Mouse (Mus musculus) kidney, postnatal 36 days (tissue): Measurements from ENCODE around the gene Gpr35.
"Not testable (repeated sequence)": the region's sequence is repeated elsewhere in the genome, so short reads cannot be mapped to it uniquely, and the experiment has no call there.

ENCODE experiments used
- DNase-seq, 2 experiments: peaks; one replicate each; pipeline ENCODE4 v3.0.0; 2021 to 2022; ENCODE audit warnings: mixed read lengths in 2 of 2

Gpr35 gene

GRCm38 (mm10) chr1:92934182-92934827, 16.4 kb upstream of the Gpr35 start, which contains the start of gene Capn10:
Capn10 (plus strand) TSS chr1:92934376.
- peak; percentile 94 to 97 for DNase-seq

DNA sequence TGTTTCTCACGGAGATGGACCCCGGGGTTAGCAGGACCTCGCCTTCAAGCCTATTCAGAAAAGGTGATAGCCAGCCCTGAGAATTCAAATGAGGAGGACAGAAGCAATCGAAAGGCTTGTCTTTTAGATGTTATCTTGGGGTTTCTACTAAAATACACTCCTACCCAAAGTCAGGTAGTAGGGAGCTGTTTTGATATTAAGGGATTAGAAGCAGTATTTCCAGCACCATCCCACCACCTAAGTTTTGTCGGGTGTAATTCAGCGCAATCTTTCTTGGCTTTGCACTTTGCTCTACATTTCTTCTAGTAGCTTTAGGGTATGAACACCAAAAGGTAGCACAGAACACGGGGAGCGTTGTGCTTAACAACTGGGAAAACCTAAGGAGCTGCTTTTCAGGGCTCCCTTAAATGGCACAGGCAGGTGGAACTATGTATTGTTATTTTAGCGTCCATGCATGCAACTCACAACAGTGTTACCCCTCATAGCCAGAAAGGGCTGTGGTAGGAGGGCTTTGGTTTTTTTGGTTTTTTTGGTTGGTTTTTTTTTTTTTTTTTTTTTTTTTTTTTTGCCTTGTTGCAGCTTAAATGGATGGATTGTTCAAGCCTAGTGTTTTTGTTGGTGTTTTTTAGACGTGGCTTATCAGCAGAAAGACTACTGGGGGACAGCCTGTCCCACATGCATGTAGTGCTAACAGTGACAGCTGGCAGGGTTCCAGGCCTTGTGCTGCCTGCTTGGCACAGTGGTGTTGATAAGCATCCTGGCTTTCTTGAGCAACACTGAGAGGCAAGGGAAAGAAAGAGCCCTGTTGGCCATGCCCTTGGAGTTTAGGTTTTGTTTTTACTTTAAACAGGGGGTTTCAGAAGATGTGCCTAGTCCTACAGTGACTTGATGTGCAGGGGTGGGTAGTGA, 15.4 kb upstream of the Gpr35 start:
- peak; percentile 45 to 74 for DNase-seq

DNA sequence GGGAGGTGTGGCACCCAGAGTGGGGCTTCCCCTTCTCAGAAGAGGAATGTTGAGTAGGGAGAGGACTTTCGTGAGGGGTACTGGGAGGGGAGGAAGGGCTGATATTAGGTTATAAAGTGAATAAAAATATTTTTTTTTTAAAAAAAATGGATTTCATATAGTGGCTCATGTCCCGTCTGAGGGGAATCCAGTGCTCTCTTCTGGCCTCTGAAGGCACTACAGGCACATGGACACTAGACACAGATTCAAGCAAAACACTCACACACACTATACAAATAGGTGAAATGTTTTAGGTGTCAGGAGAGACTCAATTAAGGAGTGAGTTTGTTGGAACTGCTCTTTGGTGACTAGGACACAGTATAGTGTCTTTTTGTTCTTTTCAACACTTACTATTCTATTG, 14.7 kb upstream of the Gpr35 start:
- no peak for DNase-seq

DNA sequence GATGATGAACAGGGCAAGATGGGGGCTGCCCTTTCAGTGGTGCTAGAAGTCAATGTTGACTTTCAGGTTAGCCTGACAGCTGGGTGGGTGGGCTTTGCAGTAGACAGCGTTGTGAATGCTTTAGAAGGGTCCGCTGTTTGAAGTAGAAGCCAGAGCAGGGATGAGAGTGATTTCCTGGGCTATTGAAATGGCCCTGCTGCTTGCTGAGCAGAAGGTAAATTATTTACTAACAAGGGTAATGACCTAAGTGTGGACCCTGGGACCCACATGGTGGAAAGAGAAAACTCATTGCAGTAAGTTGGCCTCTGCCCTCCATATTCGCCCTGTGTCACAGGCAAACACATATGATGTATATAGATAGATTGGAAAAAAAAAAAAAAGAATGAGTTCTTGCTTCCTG, 14.2 kb upstream of the Gpr35 start:
- DNase-seq: peak; percentile 45 to 65

- no peak for DNase-seq
Observed at GRCm38 (mm10) chr1:92937797-92938196, 12.9 kb upstream of the Gpr35 start.

DNA sequence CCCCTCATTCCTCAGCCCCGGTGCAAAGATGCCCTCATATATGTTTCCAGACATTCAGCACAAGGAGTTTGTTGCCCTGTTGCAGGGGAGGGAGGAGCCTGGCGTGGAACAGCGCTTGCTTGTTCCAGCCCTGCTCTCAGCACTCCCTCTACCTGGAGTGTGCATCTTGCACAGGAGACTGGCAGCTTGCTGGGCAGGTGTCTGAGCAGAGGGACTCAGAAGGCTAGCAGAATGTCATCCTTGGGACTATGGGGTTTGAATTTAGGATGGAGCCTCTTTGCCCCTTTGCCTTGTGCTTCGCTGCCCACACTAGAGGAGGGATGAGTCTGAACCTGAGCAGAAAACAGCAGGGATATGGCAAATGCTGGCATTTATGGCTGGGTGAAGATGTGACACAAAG, 10.9 kb upstream of the Gpr35 start:
- DNase-seq: no peak

- no peak for DNase-seq
Observed at GRCm38 (mm10) chr1:92943219-92943989, 7.3 kb upstream of the Gpr35 start.

GRCm38 (mm10) chr1:92947966-92948365, 2.7 kb upstream of the Gpr35 start:
- DNase-seq: no peak

DNA sequence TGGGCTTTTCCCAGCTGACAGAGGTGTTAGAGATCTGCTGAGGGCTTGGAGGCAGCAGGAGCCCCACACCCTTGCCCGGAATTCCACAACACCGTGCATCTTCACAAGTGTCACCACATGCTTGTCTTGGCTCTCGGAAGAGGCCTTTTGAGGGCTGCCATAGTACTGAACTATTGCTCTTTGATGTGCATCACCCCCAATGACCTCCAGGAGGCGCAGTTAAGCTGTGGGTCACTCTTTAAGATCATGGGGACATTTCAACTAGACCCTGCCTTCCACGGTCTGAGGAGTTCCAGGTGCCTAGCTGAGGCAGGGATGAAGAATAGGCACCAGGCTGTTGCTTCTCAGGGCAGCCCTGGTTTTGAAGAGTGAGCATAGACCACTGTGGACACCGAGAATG, 1.2 kb upstream of the Gpr35 start:
- peak in 1 of 2 experiments; percentile 52 for DNase-seq

- DNase-seq: no peak
Observed at GRCm38 (mm10) chr1:92953641-92954040, 3.0 kb downstream of the Gpr35 start.

DNA sequence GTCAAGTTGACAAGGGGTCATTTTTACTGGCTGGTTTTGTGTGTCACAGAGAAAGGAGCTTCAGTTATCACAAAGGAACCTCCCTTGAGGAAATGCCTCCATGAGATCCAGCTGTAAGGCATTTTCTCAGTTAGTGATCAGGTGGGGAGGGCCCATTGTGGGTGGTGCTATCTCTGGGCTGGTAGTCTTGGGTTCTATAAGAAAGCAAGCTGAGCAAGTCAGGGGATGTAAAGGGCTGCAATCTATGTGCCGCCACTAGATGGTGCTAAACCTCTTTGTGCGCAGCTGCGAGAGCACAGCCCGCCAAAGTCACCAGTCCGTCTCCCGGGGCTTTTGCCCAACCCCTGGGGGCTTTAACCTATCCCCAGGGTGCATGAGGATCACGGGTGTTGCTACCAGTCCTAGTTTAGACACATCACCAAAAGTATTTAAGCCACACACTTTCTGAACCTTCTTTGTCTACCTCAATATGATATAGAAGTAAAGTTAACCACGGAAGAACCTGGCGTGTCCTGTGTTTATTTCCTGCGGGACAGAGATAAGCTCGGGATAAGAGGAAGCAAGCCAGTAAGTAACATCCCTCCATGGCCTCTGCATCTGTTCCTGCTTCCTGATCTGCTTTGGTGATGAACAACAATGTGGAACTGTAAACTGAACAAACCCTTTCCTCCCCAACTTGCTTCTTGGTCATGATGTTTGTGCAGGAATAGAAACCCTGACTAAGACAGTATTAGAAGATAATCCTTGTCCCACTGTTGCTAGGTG, 6.1 kb downstream of the Gpr35 start:
- DNase-seq: peak; percentile 66 to 83

GRCm38 (mm10) chr1:92958999-92959398, 8.3 kb downstream of the Gpr35 start:
- no peak for DNase-seq

GRCm38 (mm10) chr1:92970791-92971190, 20.1 kb downstream of the Gpr35 start:
- not testable (repeated sequence) for DNase-seq

GRCm38 (mm10) chr1:92971879-92972795, 21.5 kb downstream of the Gpr35 start:
- DNase-seq: no peak

DNA sequence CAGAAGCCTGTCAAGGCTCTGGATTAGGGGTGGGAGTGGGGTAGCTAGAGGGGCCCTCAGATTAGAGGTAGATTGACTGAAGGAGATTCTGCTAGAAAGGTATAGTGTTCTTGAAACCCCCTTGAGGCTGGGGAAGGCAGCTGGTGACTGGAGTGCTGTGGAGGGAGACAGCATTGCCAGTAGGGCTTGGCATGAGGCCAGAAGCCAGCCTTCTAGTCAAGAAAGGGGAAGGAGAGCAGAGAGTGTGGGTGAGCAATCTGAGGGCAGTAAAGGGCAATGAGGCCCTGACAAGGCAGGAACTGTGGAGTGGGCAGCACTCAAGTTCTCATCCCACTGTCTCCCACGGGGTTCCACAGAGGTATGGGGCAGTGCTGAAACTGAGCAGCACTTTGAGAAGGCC, 22.2 kb downstream of the Gpr35 start:
- DNase-seq: peak in 1 of 2 experiments; percentile 67

DNA sequence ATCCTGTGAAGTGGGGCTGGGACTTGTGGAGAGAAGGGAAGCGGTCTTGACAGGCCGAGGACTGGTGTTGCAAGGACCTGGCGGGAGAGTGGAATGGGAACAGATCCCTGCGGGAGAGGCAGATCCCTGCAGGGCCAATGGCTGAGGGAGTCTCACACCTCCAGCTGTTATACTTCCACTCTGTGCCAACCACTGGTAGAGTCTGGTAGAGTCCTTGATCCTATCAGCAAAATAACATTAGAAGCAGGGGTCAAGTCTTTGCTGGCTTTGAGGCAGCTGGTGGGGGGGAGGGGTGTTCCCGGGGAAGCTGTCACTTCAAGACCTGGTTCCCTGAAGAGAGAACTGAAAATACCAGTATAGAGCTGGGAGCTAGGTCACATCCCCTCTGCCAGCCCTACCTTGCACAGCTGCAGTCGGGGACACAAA, 25.5 kb downstream of the Gpr35 start:
- peak; percentile 17 to 31 for DNase-seq

DNA sequence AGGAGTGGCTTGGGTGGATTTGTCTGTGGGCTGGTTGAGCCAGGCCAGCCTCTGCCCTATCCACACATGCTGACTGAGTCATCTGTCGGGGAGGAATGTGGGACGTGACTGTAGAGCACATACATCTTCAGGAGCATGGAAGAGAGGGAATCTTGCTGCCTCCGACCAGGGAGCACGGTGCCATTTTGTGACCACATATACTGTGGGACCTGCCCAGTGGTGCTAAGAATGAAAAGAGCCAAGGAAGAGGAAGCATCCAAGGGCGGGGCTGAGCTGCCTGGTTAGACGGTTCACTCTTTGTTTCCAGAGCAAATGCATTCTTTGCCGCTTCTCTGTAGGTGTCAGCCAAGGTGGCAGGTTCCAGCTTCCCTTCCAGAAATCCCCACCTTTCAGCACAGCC, 28.0 kb downstream of the Gpr35 start:
- no peak for DNase-seq

DNA sequence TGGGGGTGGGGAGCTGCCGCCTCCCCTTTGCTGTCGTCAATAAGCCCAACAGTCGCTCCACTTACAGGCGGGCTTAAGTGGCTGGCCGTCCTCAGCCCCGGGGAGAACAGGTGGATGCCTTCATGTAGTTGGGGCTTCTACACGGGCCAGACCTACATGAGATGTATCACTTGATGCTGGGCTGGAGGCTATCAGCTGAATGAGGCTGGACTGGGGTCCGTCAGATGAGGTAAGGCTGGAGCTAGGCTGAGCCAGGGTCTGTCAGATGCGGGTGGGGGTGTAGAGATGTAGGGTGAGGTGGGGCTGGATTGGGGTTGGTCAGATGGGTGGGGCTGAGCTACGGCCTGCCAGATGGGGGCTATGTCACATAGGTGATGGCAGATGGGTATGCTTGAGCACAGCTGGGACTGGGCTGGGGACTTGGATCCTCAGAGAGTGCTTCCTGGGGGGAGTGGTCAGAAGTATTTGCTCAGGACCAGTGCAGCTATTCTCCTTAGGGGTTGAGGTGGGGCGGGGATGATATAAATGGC, 28.5 kb downstream of the Gpr35 start:
- DNase-seq: no peak

DNA sequence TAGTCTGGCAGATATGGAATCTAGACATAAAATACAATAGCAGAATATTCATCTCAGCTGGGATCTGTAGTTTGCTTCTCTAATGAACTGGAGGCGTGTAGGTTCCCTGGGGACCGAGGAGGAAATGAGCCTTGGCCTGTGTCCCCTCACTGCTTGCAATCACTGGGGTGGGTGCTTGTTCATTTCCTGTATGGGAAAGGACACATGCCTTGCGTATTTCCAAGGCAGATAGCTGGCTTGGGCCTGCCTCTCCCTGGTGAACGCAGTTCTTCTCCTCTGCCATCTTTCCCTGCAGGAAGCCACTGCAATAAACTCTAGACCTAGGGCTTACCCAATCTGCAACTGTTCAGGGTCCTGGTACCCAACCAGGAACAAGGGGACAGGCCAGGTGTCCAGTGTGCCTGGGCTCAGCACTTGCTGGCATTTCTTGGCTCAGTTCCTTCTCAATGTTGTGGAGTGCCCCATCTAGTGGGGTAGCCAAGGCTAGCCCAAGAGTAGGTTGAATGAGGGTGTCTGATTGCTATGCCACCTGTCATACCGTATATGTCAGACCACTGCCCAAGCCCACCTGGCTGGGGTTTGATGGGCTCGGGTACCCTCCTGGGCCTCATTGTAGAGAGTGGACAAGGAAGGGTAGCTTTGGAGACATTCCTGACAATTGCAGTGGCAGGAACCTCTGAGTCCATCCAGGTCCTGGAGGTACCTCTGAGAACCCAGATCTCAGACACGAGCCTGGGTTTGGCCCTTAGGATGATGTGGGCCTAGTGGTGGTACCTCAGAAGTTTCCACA, 30.6 kb downstream of the Gpr35 start:
- DNase-seq: peak; percentile 65 to 78

DNA sequence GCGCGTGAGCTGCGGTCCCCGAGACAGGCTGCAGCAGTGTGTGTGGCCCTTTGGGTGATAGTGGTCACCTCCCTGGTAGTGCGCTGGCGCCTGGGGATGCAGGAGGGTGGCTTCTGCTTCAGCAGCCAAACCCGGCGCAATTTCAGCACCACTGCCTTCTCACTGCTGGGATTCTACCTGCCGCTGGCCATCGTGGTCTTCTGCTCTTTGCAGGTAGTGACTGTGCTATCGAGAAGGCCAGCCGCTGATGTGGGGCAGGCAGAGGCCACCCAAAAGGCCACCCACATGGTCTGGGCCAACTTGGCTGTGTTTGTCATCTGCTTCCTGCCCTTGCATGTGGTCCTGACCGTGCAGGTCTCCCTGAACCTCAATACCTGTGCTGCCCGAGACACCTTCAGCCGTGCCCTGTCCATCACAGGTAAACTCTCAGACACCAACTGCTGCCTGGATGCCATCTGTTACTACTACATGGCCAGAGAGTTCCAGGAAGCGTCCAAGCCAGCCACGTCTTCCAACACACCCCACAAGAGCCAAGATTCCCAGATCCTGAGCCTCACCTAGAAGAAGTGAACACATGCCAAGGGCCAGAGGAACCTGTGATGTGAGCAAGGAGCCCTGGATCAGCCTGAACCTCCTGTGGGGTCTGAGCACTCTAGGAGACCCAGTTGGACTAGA, 32.4 kb downstream of the Gpr35 start:
- DNase-seq: no peak
